Mouse (Mus musculus): ENCODE data around the gene Neurog3. TPM values are rescaled to one million over a fixed set of nuclear protein-coding genes. Genes with fewer than 3 reads are reported as not detected.

Neurog3 gene
- polyA plus RNA-seq, 1 experiment, result not detected

GRCm38 (mm10) chr10:62174533-62175313 lies 41.8 kb downstream of the Neurog3 start:
- no peak for TF ChIP-seq GATA1 (IDR thresholded peaks at IDR 0.05; ENCODE audit: low read length)

- TF ChIP-seq GATA1 (IDR thresholded peaks at IDR 0.05; ENCODE audit: low read length), result no peak
These were observed 47.1 kb downstream of the Neurog3 start for GRCm38 (mm10) chr10:62179944-62180343.

DNA sequence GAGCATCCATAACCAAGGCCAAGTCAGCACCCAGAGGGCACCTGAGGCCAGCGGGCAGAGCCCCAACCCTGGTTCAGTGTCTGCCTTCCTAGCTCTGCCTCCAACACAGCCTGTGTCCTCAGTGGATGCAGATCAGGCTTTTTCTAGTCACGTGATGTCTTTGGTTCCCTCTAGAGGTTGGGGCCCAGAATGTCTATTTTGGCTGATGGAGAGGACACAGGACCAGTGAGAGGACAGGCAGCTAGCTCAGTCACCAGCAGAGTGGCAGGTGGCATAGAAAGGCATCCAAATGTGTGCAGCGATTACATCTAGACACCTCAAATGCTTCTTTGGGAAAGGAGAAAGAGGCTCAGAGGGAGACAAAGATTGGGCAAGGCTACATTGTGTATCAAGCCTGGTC lies 48.8 kb downstream of the Neurog3 start:
- TF ChIP-seq GATA1 (IDR thresholded peaks at IDR 0.05; ENCODE audit: low read length), result no peak

DNA sequence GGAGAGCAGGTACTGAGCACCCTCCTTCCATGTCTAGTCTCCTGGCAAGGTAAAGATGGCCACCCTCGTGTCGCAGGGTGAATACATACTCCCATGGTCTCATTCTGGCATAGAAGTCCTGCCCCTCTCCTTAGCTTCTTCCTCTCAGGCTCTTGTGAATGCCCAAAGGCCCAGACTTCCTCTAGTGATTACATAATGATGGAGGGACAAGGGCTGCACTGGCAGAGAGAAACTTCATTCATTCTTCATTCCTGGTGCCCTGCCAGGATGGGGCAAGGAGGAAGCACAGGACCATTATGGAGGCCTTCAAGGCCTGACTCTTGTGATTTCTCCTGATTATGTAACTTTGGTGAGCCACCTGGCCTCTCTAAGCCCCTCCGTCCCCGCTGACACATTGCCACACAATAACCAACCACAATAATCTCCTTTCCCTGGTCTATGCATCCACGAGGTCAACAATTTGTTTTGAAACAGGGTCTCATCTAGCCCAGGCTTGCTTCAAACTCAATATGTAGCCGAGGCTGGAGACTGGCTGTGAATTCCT lies 49.7 kb downstream of the Neurog3 start:
- no peak for TF ChIP-seq GATA1 (IDR thresholded peaks at IDR 0.05; ENCODE audit: low read length)

DNA sequence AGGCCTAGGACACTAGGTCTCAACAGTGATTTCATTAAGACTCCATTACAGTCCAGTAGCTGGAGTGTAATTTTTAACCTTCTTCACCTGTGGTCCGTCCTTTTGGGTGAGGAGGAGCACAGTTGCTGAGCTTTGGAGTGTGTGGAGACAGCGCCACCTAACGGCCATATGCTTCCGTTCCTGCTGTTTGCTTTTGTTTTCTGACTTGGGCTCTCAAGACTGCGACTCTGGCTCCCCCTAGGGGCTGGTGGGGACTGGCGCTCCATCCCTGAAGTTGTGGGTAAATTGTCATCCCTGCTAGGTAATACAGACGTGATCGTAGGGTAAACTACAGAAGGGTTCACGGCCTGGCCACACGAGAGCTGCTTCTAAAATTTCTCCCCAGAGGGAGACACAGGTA lies 50.2 kb downstream of the Neurog3 start:
- no peak for TF ChIP-seq GATA1 (IDR thresholded peaks at IDR 0.05; ENCODE audit: low read length)

Other genes with a start within 250 kb of the Neurog3 start
- not detected in 2 replicates for gene Col13a1, start 154.0 kb upstream of the Neurog3 start, polyA plus RNA-seq (2012)
- 3.8 and 4.6 TPM in 2 replicates for gene Fam241b, start 10.8 kb downstream of the Neurog3 start, polyA plus RNA-seq (2012)
- gene Tspan15, start 98.2 kb downstream of the Neurog3 start, polyA plus RNA-seq (2012), result 0.35 and 0.70 TPM in 2 replicates
- not detected in 2 replicates for gene Tacr2, start 119.3 kb downstream of the Neurog3 start, polyA plus RNA-seq (2012)
- gene Hk1, start 246.8 kb downstream of the Neurog3 start, polyA plus RNA-seq (2012), result 295 and 311 TPM in 2 replicates